Mouse (Mus musculus): Measurements from ENCODE around the gene Vav3.

DNA sequence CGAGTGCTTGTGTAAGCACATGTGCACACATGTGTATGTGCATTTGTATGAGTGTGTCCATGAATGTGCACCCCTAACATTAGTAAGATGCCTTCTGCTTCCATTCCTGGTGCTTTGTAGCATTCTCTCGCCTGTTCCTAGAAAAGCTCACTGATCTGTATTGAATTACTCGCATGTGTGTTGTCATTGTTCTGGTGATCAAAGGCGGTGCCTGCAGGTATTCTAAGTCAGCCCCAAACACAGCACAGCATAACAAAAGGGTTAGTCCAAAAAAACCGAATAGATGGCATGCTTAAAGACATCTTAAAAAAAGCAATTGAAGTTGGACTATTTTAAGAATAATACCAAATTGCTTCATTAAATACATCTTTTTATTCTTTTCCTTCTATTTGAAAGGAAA, 7.7 kb upstream of the Vav3 start:
- no peak for TF ChIP-seq POLR2A (IDR thresholded peaks at IDR 0.05; ENCODE audit: borderline replicate concordance, insufficient read depth, low read length)
- TF ChIP-seq CTCF (IDR thresholded peaks at IDR 0.05; ENCODE audit: borderline replicate concordance, insufficient read depth, low read depth, low read length), result no peak
